Mouse (Mus musculus) ES-E14 (cell line): ENCODE results near the gene Arl6ip5.

Experiments
- HCFC1 ChIP-seq: IDR thresholded peaks from 2 replicates; pipeline ENCODE4 v1.6.1; 2012; ENCODE audit warnings: low read length, inconsistent platforms, borderline replicate concordance; ENCODE audit not compliant: insufficient read depth
- ZC3H11A ChIP-seq: IDR thresholded peaks from 2 replicates; pipeline ENCODE4 v1.6.1; 2012; ENCODE audit warnings: low read depth, mild to moderate bottlenecking, inconsistent platforms, low read length, borderline replicate concordance

DNA sequence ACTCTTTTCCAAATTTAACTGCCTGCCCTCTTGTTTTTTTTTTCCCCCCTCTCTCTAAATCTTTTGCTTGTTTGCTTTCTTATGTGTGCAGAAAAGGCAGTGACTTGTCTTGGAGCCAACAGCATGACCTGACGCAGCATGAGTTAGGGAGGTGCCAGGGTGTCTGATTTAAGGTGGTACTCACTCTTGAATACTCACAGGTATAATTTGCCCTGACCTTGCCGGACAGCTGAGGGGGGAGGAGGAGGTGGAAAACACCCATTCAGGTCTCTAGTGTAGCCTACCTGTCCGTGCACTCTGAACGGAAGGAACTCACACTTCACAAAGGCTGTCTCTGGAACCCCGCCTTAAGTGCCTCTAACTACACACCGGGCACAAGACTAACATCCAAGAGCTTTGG is 68.4 kb downstream of the Arl6ip5 start:
- TF ChIP-seq HCFC1 = no peak
- TF ChIP-seq ZC3H11A = no peak
